Mouse (Mus musculus) heart, embryonic 15.5 days (tissue): ENCODE results near the gene Gm11554. TPM values are rescaled to one million over a fixed set of nuclear protein-coding genes. Genes with fewer than 3 reads are reported as not detected.
"Not testable (repeated sequence)": the region's sequence is repeated elsewhere in the genome, so short reads cannot be mapped to it uniquely, and the experiment has no call there.

Source experiments
- ATAC-seq: fragments of 200-750 bp; cut with Nextera tagmentation; replicated peaks from 2 replicates; pipeline ENCODE4 v1.8.0; 2017; ENCODE audit warnings: low read depth, moderate TSS enrichment; ENCODE audit not compliant: insufficient number of reproducible peaks, insufficient read depth, low FRiP score
- H3K27ac ChIP-seq: fragments of 300-500 bp; sonication (generic); 2 replicates; pipeline ENCODE4 v1.5.1; 2015; ENCODE audit warnings: mild to moderate bottlenecking, inconsistent platforms
- H3K27me3 ChIP-seq: fragments of 300-500 bp; sonication (generic); 2 replicates; pipeline ENCODE4 v1.6.1; 2015; ENCODE audit warnings: inconsistent platforms
- H3K36me3 ChIP-seq: fragments of 300-500 bp; sonication (generic); 2 replicates; pipeline ENCODE4 v1.6.1; 2015; ENCODE audit warnings: mild to moderate bottlenecking, inconsistent platforms
- H3K4me1 ChIP-seq: fragments of 300-500 bp; sonication (generic); replicated peaks from 2 replicates; pipeline ENCODE4 v1.6.1; 2015; ENCODE audit warnings: inconsistent platforms
- H3K4me2 ChIP-seq: fragments of 300-500 bp; sonication (generic); 2 replicates; pipeline ENCODE4 v1.6.1; 2015; ENCODE audit warnings: inconsistent platforms, mild to moderate bottlenecking, moderate library complexity
- H3K4me3 ChIP-seq: fragments of 300-500 bp; sonication (generic); 2 replicates; pipeline ENCODE4 v1.5.1; 2015; ENCODE audit warnings: mild to moderate bottlenecking, inconsistent platforms
- H3K9ac ChIP-seq: fragments of 300-500 bp; sonication (generic); 2 replicates; pipeline ENCODE4 v1.6.1; 2015; ENCODE audit warnings: mild to moderate bottlenecking, inconsistent platforms
- H3K9me3 ChIP-seq: fragments of 300-500 bp; sonication (generic); replicated peaks from 2 replicates; pipeline ENCODE4 v1.6.1; 2016; ENCODE audit warnings: inconsistent platforms
- WGBS: fragments of 180-500 bp; shearing (Covaris S2); methylation state at CpG from one replicate; pipeline ENCODE4 v1.1.7; 2015; ENCODE audit warnings: mixed read lengths; 5-methylcytosine and 5-hydroxymethylcytosine counted together
- polyA plus RNA-seq: library from polyadenylated mRNA; unstranded; fragments of >200 nt; fragmentation: Nextera tagmentation; extraction: Ambion mirVana; gene quantifications from 2 replicates; pipeline ENCODE4 v1.2.1, GENCODE M21; 2015

The Gm11554 gene
- not detected in 2 replicates for polyA plus RNA-seq

DNA sequence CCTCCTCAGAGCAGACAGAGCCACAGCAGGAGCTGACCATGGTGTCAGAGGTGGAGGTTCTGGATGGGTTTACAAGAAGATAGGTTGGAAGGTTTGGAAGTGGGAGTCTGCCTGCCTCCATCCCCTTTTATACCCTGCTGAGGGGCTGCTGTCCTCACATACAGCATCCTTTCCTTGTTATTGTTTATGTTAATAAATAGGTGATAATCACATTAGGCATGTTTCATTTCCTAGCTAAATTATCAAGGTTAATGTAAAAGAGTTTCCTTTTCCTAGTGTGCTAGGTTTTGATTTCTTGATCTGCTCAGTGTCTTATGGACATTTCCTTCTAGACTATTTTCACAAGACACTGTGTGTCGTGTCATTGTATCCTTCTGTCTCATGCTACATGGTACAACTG lies at the start of gene Gm11554:
Gene Gm11554, minus strand, starts transcription at position 101 of the 400 bp plus-strand sequence.
- not testable (repeated sequence) for H3K36me3 ChIP-seq

DNA sequence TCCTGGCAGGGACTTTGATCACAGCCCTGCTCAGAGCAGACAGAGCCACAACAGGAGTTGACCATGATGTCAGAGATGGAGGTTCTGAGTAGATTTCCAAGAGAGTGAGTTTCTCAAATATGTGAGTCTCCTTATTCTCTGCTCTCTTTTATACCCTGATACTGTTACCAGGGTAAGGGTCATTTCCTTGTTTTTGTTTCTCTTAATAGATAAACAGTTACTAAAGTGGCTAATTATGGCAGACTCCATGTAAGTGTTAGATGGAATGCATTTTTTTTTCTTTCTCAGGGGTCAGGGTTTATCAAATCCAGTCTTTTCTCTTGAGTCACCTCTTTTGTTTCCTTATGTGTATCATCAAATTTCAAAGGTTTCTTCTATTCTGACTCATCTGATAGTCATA lies 47.3 kb upstream of the Gm11554 start, which contains the start of gene Krtap4-16:
Gene Krtap4-16, minus strand, starts transcription at position 101 of the 400 bp plus-strand sequence.
- no peak for ATAC-seq
- H3K27me3 ChIP-seq = no peaks in the 10 kb centered on the region
- H3K4me2 ChIP-seq = no peak within 1 kb of the TSS

More for the DNA sequence above, at the start of gene Gm11554:
- not testable (repeated sequence) for H3K4me3 ChIP-seq, H3K4me2 ChIP-seq, H3K9ac ChIP-seq, H3K4me1 ChIP-seq, H3K27ac ChIP-seq, H3K9me3 ChIP-seq, ATAC-seq, H3K27me3 ChIP-seq
- WGBS = no CpG with 5 or more reads among the region's 1 CpGs

DNA sequence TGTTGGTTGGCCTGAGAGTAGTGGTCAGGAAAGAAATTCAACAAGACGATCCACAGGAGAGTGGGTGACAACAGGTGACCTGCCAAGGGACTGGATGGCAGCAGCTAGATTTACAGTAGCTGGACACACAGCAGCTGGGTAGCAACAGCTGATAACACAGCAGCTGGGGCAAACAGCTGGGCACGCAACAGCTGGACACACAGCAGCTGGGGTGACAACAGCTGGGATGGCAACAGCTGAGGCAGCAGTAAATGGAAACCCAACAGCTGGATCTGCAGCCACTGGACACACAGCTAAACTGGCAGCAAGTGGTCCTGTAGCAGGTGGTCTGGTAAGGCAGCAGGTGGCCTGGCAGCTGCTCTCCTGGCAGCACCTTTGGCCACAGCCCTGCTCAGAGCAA lies 42.5 kb upstream of the Gm11554 start:
- no peak for ATAC-seq
- WGBS = 77% methylated on average over 2 of the region's 2 CpGs
- Histone ChIP-seq H3K4me1 (no peaks in the 10 kb centered on the region), H3K4me3 (no peak overlapping the region), H3K9ac (no peak overlapping the region), H3K9me3 (no peaks in the 10 kb centered on the region), H3K27ac (no peak overlapping the region), H3K4me2 (no peak overlapping the region), H3K27me3 (no peaks in the 10 kb centered on the region), H3K36me3 (no peaks in the 10 kb centered on the region)

More for the DNA sequence above, 47.3 kb upstream of the Gm11554 start, which contains the start of gene Krtap4-16:
- H3K9ac ChIP-seq = no peak within 1 kb of the TSS
- no peak within 1 kb of the TSS for H3K4me3 ChIP-seq
- no peak within 1 kb of the TSS for H3K27ac ChIP-seq
- H3K36me3 ChIP-seq = no peaks in the 10 kb centered on the region
- no peaks in the 10 kb centered on the region for H3K9me3 ChIP-seq
- no peaks in the 10 kb centered on the region for H3K4me1 ChIP-seq

DNA sequence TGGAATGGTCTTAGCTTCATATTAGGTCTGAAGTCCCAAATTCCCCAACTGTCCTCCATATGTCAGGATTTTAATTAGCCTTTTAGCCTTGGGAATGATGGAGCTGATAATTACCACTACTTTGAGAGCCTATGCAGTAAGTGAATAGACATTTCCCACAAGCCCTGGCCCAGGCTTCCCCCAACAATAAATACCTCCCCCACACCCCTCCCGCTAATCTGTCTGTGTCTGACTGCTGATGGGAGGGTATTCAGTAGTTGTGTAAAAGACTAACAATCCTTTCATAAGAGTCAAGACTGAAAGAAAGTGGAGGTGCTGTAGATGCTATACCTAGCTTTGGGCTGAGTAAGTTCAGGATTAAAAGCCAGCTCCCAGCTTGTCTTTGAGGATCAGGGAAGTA lies 37.9 kb upstream of the Gm11554 start:
- no peak overlapping the region for H3K9ac ChIP-seq
- H3K36me3 ChIP-seq = no peaks in the 10 kb centered on the region
- no peak overlapping the region for H3K27ac ChIP-seq
- H3K4me3 ChIP-seq = no peak overlapping the region
- H3K4me2 ChIP-seq = no peak overlapping the region
- no peaks in the 10 kb centered on the region for H3K9me3 ChIP-seq
- no peaks in the 10 kb centered on the region for H3K27me3 ChIP-seq
- no peaks in the 10 kb centered on the region for H3K4me1 ChIP-seq
- 72% methylated on average over 1 of the region's 1 CpGs for WGBS
- no peak for ATAC-seq

DNA sequence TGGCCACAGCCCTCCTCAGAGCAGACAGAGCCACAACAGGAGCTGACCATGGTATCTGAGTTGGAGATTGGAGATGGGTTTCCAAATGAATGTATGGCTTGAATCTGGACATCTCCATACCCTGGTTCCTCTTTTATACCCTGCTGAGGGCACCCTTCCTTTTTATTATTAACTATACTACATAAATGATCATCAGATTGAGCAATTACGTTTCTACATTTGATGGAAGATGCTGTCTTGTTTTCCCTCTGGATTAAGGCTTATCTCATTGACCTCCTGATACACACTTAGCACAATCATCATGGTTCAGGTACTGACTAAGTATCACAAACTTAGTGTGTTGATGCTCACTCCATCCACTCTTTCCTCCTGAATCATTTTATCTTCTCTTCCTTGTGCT lies 33.7 kb upstream of the Gm11554 start, which contains the start of gene 2300003K06Rik:
Gene 2300003K06Rik, minus strand, starts transcription at position 101 of the 400 bp plus-strand sequence.
- ATAC-seq = no peak
- H3K9ac ChIP-seq = no peak within 1 kb of the TSS
- H3K4me2 ChIP-seq = no peak within 1 kb of the TSS
- no peaks in the 10 kb centered on the region for H3K27me3 ChIP-seq
- H3K4me1 ChIP-seq = no peaks in the 10 kb centered on the region
- H3K36me3 ChIP-seq = no peaks in the 10 kb centered on the region
- 69% methylated on average over 1 of the region's 1 CpGs for WGBS
- no peak within 1 kb of the TSS for H3K27ac ChIP-seq
- H3K4me3 ChIP-seq = no peak within 1 kb of the TSS
- H3K9me3 ChIP-seq = no peaks in the 10 kb centered on the region

DNA sequence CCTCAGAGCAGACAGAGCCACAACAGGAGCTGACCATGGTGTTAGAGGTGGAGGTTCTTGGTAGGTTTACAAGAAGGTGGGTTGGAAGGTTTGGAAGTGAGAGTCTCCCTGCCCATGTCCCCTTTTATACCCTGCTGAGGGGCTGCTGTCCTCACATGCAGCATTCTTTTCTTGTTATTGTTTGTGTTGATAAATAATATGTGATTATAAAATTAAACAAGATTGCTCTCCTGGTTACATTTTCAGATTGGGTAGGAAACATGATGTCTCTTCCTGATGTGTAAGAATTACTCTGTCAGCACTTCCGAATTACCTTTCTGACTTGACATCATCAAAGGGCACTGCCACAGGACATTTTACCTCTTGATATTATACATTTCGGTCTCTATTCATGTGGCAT lies 11.3 kb upstream of the Gm11554 start, which contains the start of gene Gm11564:
Gene Gm11564, minus strand, starts transcription at position 101 of the 400 bp plus-strand sequence.
- not testable (repeated sequence) for H3K36me3 ChIP-seq, H3K27ac ChIP-seq, H3K4me1 ChIP-seq, H3K4me2 ChIP-seq, H3K27me3 ChIP-seq, H3K9ac ChIP-seq, ATAC-seq, H3K4me3 ChIP-seq, H3K9me3 ChIP-seq
- WGBS = 73% methylated on average over 2 of the region's 2 CpGs

DNA sequence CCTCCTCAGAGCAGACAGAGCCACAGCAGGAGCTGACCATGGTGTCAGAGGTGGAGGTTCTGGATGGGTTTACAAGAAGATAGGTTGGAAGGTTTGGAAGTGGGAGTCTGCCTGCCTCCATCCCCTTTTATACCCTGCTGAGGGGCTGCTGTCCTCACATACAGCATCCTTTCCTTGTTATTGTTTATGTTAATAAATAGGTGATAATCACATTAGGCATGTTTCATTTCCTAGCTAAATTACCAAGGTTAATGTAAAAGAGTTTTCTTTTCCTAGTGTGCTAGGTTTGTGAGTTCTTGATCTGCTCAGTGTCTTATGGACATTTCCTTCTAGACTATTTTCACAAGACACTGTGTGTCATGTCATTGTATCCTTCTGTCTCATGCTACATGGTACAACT lies 5.5 kb upstream of the Gm11554 start, which contains the start of gene Krtap4-13:
Gene Krtap4-13, minus strand, starts transcription at position 101 of the 400 bp plus-strand sequence.
- H3K4me2 ChIP-seq, ATAC-seq, H3K9me3 ChIP-seq: not testable (repeated sequence)

DNA sequence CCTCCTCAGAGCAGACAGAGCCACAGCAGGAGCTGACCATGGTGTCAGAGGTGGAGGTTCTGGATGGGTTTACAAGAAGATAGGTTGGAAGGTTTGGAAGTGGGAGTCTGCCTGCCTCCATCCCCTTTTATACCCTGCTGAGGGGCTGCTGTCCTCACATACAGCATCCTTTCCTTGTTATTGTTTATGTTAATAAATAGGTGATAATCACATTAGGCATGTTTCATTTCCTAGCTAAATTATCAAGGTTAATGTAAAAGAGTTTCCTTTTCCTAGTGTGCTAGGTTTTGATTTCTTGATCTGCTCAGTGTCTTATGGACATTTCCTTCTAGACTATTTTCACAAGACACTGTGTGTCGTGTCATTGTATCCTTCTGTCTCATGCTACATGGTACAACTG lies 5.4 kb downstream of the Gm11554 start, which contains the start of gene Gm11569:
Gene Gm11569, minus strand, starts transcription at position 101 of the 400 bp plus-strand sequence.
- H3K4me3 ChIP-seq, H3K9ac ChIP-seq, H3K27ac ChIP-seq, H3K36me3 ChIP-seq, H3K4me1 ChIP-seq, H3K27me3 ChIP-seq, H3K9me3 ChIP-seq, ATAC-seq, H3K4me2 ChIP-seq: not testable (repeated sequence)
- no CpG with 5 or more reads among the region's 1 CpGs for WGBS

More for the DNA sequence above, 5.5 kb upstream of the Gm11554 start, which contains the start of gene Krtap4-13:
- not testable (repeated sequence) for H3K4me3 ChIP-seq, H3K9ac ChIP-seq, H3K27ac ChIP-seq, H3K27me3 ChIP-seq, H3K4me1 ChIP-seq, H3K36me3 ChIP-seq

DNA sequence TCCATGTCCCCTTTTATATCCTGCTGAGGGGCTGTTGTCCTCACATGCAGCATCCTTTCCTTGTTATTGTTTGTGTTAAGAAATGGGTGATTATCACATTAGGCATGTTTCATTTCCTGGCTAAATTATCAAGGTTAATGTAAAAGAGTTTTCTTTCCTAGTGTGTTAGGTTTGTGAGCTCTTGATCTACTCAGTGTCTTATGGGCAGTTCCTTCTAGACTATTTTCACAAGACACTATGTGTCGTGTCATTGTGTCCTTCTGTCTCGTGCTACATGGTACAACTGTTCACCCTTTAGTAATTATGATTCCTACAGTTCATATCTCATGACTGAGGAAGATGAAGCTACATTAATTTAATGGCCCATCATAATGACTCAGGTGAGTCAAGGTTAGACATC lies 10.9 kb downstream of the Gm11554 start, which contains the start of gene Gm11596:
Gene Gm11596, minus strand, starts transcription at position 101 of the 400 bp plus-strand sequence.
- no peak within 1 kb of the TSS for H3K27ac ChIP-seq
- H3K9ac ChIP-seq = no peak within 1 kb of the TSS
- 71% methylated on average over 2 of the region's 2 CpGs for WGBS
- no peaks in the 10 kb centered on the region for H3K27me3 ChIP-seq
- no peak for ATAC-seq
- H3K4me3 ChIP-seq = no peak within 1 kb of the TSS
- no peaks in the 10 kb centered on the region for H3K36me3 ChIP-seq
- no peaks in the 10 kb centered on the region for H3K9me3 ChIP-seq
- H3K4me1 ChIP-seq = no peaks in the 10 kb centered on the region
- no peak within 1 kb of the TSS for H3K4me2 ChIP-seq

DNA sequence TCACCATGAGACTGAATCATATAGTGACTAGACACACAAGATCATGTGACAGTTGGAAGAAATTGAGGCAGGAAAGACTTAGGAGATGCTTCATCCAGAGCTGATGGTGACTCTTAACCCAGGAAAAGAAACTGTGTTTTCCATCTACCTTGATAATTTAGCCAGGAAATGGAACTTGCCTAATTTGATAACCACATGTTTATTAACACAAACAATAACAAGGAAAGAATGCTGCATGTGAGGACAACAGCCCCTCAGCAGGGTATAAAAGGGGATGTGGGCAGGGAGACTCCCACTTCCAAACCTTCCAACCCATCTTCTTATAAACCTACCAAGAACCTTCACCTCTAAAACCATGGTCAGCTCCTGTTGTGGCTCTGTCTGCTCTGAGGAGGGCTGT lies 19.3 kb downstream of the Gm11554 start, which contains the start of gene Krtap4-9:
Gene Krtap4-9, plus strand, starts transcription at position 301 of the 400 bp plus-strand sequence.
- not testable (repeated sequence) for ATAC-seq, H3K27me3 ChIP-seq, H3K4me2 ChIP-seq, H3K4me3 ChIP-seq, H3K27ac ChIP-seq, H3K9me3 ChIP-seq, H3K9ac ChIP-seq, H3K4me1 ChIP-seq, H3K36me3 ChIP-seq

DNA sequence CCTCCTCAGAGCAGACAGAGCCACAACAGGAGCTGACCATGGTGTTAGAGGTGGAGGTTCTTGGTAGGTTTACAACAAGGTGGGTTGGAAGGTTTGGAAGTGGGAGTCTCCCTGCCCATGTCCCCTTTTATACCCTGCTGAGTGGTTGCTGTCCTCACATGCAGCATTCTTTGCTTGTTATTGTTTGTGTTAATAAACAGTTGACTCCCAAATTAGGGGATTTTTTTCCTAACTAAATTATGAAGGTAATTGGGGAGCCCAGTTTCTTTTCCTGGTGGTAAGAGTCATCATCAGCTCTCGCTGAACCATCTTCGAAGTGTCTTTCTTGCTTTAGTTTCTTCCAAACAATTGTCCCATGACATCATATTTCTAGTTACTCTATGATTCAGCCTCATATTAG lies 23.6 kb downstream of the Gm11554 start, which contains the start of gene Krtap4-8:
Gene Krtap4-8, minus strand, starts transcription at position 101 of the 400 bp plus-strand sequence.
- H3K9ac ChIP-seq = no peak within 1 kb of the TSS
- H3K4me1 ChIP-seq = no peaks in the 10 kb centered on the region
- no peak within 1 kb of the TSS for H3K27ac ChIP-seq
- H3K4me2 ChIP-seq = no peak within 1 kb of the TSS
- no peak within 1 kb of the TSS for H3K4me3 ChIP-seq
- no peak for ATAC-seq
- H3K27me3 ChIP-seq = no peaks in the 10 kb centered on the region
- WGBS = 89% methylated on average over 2 of the region's 2 CpGs
- no peaks in the 10 kb centered on the region for H3K36me3 ChIP-seq
- H3K9me3 ChIP-seq = no peaks in the 10 kb centered on the region

DNA sequence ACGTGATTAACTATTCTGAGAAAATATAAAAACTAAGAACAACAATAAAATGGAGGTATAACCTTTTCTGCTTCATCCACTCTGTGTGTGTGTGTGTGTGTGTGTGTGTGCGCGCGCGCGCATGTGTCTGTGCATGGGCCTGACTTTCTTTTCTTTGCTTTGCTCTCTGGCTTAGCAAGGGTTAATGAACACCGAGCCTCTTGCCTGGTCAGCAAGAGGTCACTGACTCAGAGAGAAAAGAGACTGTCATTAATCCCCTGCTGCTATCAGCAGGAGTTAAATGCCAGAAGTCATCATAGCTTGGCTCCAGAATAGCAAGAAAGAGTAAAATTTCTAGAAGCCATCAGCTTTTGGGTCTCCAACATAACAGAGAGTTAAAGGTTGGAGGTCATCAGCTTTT lies 25.8 kb downstream of the Gm11554 start:
- 68% methylated on average over 7 of the region's 7 CpGs for WGBS
- H3K36me3 ChIP-seq = no peaks in the 10 kb centered on the region
- ATAC-seq = no peak

More for the DNA sequence above, 25.8 kb downstream of the Gm11554 start:
- no peak overlapping the region for H3K9ac ChIP-seq
- H3K9me3 ChIP-seq = no peaks in the 10 kb centered on the region
- H3K27me3 ChIP-seq = no peaks in the 10 kb centered on the region
- H3K27ac ChIP-seq = no peak overlapping the region
- H3K4me3 ChIP-seq = no peak overlapping the region
- no peaks in the 10 kb centered on the region for H3K4me1 ChIP-seq
- H3K4me2 ChIP-seq = no peak overlapping the region
